Mouse (Mus musculus): Measurements from ENCODE around the gene Galnt7.

Gene Galnt7

DNA sequence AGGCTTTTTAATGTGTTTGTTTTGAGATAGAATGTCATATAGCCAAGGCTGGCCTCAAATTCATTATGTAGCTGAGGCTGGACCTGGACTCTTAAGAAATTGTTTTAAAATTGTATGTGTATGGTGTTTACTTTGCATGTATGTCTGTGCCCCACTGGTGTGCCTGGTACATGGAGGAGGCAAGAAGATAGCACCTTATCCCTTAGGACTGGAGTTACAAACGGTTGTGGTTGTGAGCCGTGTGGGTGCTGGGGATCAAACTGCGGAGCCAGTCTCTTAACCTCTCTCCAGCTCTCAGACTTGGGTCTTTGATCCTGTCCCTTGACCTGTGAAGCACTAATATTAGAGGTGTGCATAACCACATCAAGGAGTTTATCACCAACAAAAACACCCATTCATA is 106.0 kb downstream of the Galnt7 start:
- in situ Hi-C loops (cut with MboI, MseI), result no loop called here

DNA sequence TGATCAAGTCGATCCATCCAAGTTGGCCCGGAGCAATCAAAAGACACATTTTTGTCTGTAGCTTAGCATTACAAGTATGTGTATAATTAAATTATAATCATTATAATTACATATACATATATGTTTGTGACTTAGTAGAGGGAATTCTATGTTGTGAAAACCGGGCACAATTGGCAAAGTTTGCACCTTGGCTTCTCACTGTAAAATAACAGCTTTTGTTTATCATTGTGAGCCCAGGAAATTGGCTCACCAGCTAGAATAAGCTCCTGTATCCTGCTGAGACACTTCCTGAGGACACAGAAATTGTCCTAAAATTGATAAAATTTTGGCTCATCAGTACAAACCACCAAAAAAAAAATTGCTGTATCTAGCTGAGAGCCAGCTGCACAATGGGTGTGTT is 106.4 kb downstream of the Galnt7 start:
- in situ Hi-C loops (cut with MboI, MseI), result no loop called here

DNA sequence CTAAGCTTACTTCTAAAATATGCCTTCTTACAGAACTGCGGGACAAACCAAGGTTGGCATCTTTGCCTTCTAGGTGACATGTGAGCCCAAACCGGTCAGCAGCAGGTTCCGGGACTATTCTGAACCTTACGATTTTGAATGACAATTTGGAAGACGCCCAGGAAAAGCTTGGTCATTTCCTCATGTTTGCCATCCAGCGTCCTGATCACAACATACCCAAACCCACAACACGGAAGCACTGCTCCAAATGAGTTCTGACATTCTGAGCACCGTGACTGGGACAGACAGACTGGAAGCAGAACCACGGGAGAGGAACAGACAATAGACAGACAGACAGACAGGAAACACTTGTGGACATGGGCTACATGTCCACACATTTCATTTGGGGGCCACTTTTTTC is 111.4 kb downstream of the Galnt7 start:
- in situ Hi-C loops (cut with MboI, MseI), result loop anchor here in 1 of 2 experiments (5.0 kb wide), 1 partner anchor 551 kb away; no protein-coding TSS in a partner anchor

DNA sequence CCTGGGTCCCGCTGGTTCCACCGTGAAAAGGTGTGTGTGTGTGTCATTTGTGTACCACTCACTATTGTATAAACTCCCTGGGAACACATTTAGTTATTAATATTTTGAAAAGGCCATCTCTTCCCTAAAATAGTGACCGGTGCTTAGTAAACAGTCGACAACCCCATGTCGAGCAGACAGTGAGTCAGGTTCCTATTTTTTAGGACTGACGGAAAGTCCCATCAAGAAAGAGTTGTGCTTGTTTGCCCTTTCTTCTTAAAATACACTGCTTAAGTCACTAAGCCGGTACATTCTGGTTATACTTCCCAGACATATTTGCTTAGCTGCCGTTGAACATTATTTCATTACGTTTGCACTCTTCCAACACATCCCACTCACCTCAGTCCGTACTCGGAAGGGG is 111.9 kb downstream of the Galnt7 start:
- in situ Hi-C loops (cut with MboI, MseI), result loop anchor here in 1 of 2 experiments (5.0 kb wide), 1 partner anchor 551 kb away; no protein-coding TSS in a partner anchor

DNA sequence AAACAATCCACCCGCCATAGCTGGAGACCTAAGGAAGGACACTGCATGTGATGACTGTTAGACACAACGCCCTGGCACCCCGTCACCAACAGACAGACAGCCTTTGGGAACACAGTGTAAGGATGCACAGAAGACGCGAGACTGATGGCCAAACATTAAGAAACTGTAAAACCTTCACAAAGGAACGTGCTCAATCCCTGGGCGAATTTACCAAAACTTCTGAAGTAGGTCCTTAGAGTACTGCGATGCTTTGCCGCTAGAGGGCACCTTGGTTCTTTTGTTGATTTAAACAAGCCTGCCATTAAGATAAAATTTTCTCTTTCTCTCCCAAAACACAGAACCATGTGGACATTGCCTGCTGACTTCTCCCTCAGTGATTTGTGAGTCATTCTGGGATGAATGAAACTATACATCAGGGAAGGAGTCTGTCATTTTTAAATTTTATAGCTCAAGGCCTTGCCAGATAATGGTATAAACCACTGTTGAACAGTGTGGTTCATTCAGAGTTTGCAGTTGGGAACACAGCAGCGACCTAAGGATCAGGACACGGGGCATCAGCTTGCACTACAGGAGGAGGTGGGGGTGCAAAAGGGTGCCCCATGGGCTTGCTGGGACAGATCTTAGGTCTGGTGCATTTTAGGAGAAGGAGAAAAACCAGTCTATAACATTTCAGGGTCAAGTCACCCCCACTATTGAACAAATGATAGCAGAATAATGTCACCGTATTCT is 112.6 kb downstream of the Galnt7 start:
- in situ Hi-C loops (cut with MboI, MseI), result loop anchor here in 1 of 2 experiments (5.0 kb wide), 1 partner anchor 552 kb away; no protein-coding TSS in a partner anchor

DNA sequence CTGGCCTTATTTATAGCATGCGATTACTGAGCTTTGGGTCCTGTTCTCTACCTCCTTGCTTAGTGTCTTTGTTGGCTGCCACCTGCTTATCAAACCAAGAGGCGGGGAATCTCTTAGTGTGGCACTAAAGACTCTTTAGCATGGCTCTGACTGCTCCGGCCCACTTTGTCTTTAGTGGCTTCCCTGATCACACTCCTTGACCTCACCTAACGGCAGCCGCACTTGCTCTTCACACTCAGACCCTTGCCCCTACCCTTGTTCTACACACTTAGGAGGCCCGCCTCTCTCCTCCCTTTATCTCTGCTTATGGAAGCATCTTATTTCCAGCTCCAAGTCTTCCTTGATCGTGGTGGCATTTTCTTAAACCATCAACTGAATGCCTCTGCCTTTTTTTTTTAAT is 114.2 kb downstream of the Galnt7 start:
- in situ Hi-C loops (cut with MboI, MseI), result loop anchor here (5.0 kb wide), 2 partner anchors 259 to 269 kb away; no protein-coding TSS in a partner anchor

DNA sequence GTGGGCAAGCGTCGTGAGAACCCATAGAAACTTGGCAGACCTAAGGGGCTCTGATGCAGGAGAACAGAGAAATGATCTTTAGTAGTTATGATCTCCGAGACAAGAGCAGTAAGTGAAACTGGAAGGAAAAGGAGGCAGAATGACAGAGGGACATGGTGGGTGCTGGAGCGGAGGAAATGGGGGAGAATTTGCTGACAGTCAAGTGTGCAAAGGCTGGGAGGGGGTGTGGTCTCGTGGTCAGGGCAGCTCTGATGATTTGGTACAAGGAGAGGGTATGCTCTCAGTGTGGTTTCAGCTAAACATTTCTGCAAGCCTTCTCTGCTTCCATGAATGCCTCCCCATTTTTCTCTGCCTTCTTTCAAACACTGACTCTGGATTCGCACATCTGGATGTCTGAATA is 116.7 kb downstream of the Galnt7 start:
- in situ Hi-C loops (cut with MboI, MseI), result loop anchor here (5.0 kb wide), 2 partner anchors 261 to 271 kb away; no protein-coding TSS in a partner anchor

DNA sequence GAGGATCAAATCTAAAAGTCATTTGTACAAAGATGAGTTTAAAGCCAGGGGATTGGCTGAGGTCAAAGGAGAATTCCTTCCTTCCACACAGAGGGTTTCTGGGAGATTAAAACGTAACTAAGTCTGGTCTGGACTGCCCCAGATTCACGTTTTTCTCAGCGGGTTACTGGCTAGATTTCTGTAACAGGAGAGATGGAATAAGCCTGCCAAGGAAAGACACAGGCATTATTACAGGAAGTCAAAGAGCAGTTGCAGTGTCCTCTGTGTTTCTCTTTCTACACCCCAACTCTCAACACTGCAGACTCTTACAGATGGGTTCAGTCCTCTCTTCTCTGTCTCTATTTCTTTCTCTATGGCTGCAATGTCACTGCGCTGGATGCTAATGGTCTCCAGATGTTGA is 118.3 kb downstream of the Galnt7 start:
- in situ Hi-C loops (cut with MboI, MseI), result loop anchor here (5.0 kb wide), 2 partner anchors 102 to 107 kb away; no protein-coding TSS in a partner anchor

DNA sequence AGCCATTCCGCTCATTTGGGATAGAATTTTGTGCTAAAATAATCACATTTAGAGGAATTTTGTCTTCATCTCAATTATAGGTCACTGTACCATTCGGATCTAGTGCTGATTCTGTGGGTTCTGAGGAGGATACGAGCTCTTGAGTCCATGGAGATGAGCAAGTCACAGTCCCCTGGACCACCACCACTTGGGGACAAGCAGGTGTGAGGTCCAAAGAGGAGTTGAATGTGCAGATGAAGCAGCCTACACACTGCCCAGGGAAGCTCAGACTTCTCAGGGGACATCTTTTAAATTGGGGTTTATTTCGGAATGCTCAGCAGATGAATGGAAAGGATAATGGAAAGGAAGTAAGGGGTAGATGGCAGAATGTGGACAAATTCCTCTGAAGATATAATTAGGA is 119.7 kb downstream of the Galnt7 start:
- in situ Hi-C loops (cut with MboI, MseI), result loop anchor here (5.0 kb wide), 2 partner anchors 101 to 106 kb away; no protein-coding TSS in a partner anchor

DNA sequence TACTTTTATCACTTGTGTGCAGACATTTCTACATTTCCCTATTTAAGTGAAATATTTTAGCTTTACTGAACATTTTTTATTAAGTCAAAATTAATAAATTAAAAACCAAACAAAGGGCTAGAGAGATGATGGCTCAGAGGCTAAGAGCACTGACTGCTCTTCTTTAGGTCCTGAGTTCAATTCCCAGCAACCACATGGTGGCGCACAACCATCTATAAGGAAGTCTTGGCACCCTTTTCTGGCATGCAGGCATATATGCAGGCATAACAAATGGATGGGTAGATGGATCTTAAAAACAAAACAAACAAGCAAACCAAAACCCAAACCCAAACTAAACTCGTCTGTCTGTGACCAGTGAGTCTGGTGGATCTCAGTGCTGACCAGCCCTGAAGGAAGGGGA is 120.6 kb downstream of the Galnt7 start:
- in situ Hi-C loops (cut with MboI, MseI), result loop anchor here (5.0 kb wide), 2 partner anchors 100 to 105 kb away; no protein-coding TSS in a partner anchor

DNA sequence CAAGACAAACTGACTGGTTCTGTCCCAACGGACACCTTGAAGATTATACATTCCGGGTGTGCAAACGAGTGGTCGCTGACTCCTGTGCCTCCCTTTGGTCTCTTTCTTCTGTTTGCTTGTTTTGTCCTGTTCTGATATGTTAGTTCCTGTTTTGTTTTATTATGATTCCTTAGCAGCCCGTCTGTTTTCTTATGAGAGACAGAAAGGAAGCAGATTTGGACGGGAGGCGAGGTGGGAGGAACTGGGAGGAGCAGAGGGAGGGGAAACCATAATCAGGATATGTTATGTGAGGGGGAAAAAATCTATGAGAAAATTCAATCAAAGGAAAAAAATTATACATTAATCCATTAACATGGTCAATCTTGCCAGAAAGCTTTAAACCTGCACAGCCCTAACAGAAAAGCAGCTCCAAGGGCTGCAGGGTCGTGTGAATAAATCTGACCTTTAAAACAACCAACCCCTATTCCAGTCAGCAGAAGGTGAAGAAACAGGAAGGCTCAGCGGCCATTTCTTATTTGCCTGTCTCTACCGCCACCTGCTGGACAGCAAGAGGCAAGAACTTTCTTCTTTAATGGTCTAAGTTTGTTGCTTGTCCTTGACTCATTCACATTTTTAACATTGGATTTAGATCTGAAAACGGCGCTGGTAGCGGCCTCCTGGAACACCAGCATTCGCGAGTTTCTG is 122.0 kb downstream of the Galnt7 start:
- in situ Hi-C loops (cut with MboI, MseI), result loop anchor here (5.0 kb wide), 2 partner anchors 99 to 104 kb away; no protein-coding TSS in a partner anchor

DNA sequence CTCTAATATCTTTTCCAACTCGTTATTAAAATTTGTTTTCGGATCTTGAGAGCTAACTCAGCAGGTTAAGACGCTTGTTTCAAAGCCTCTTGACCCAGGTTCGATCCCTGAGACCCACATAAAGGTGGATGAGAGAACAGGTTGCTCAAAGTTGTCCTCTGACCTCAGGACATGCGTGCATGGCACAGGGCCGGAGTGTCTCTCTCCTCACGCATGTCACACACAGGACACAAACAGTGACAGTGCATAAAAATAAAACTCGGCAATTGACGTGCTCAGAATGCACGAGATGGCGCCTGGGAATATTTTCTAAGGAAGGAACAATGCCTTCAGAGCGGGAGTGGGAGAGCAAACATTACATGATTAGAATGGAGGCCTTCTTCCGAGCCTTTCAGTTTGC is 122.6 kb downstream of the Galnt7 start:
- in situ Hi-C loops (cut with MboI, MseI), result loop anchor here (5.0 kb wide), 2 partner anchors 98 to 103 kb away; no protein-coding TSS in a partner anchor

DNA sequence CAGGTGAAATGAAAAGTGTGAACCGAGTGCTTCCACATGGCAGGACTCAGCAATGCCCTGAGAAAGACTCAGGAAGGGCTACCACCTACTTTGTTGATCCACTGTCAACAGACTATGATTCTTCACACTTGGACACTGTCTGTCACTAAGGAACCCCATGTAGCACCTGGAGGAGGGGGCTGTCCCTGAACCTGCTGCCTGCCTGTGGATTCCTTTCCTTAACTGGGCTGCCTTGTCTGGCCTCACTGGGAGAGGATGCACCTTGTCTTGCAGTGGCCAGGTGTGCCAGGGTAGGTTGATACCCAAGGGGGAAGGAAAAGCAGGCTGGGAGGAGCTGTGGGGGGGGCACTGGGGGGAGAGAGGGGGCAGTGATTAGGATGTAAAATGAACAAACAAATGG is 124.8 kb downstream of the Galnt7 start:
- in situ Hi-C loops (cut with MboI, MseI), result no loop called here

DNA sequence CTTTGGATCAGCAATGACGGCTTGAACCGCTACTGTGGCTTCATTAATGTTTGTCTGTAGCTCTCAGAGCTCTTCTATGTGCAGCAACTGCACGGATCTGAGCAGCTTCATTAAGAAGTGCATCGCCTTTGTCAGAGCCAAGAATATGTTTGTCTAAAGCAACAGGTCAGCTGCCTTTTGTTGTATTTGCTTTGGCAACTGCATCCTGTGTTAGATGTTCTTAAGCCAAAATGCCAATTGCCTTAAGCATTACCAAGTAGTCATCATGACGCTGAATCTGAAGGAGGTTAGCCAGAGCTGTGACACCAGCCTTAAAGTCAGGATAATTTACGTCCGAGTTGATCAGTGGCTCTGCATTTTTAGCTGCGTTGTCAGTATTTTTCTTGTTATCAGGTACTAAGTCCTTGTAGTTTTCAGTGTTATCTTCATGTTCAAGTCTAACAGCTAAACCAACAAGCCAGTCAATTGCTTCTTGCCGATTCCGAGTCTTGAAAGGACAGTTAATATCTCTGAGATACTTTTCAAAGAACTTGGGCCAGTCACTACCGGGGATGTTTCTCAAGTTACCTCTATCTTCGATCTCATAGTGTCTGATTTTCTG is 132.5 kb downstream of the Galnt7 start:
- in situ Hi-C loops (cut with MboI, MseI), result loop anchor here in 1 of 2 experiments (25.0 kb wide), 1 partner anchor 958 kb away; the partner anchor contains the start of genes Cep44 and Fbxo8

DNA sequence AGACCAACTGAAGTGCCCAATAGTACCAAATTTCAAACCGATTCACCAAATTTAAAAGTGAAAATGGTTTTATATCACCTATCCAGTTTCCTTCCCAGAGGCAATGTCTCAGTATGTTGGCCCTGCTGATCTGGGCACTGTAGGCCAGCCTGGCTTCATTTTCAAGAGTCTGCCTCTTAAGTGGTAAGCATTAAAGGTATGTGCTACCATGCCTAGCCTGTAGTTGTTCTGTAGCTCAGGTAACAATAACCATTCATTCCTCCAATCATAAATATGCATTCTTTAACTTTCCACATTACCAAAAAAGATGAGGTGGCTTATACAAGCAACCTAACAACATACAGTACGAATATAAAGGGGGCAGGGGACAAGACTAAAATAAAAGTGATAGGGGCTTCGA is 135.1 kb downstream of the Galnt7 start:
- in situ Hi-C loops (cut with MboI, MseI), result loop anchor here in 1 of 2 experiments (25.0 kb wide), 1 partner anchor 955 kb away; the partner anchor contains the start of genes Cep44 and Fbxo8

DNA sequence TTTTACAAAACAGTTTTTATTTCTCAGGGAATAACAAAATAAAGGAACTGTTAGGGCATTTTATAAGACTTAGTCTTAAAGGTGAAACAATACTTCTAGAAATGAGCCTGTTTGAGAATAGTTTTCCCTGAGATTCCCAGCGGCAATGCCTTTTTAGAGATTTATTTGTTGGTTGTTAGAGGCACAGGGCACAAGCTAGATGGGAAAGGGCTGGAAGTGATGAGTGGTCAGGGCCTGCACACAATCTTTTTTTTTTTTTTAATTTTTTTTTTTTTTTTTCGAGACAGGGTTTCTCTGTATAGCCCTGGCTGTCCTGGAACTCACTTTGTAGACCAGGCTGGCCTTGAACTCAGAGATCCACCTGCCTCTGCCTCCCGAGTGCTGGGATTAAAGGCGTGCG is 136.1 kb downstream of the Galnt7 start:
- in situ Hi-C loops (cut with MboI, MseI), result loop anchor here in 1 of 2 experiments (25.0 kb wide), 1 partner anchor 954 kb away; the partner anchor contains the start of genes Cep44 and Fbxo8

DNA sequence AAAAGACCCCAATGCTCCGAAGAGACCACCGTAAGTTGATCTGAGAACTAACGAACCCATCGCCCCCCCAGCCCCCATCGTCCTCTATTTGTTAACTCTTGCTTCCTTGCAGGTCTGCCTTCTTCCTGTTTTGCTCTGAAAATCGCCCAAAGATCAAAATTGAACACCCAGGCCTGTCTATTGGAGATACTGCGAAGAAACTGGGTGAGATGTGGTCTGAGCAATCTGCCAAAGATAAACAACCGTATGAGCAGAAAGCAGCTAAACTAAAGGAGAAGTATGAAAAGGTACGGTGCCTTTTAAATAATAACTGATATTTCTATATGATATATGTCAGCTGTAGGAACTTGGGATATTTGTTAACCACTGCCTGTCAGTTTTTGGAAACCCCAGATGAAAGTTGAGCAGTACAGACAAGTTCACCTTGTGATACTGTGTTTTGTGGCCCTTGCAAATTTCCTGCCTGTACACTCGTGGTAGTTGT is 139.6 kb downstream of the Galnt7 start:
- in situ Hi-C loops (cut with MboI, MseI), result loop anchor here in 1 of 2 experiments (25.0 kb wide), 1 partner anchor 951 kb away; the partner anchor contains the start of genes Cep44 and Fbxo8

DNA sequence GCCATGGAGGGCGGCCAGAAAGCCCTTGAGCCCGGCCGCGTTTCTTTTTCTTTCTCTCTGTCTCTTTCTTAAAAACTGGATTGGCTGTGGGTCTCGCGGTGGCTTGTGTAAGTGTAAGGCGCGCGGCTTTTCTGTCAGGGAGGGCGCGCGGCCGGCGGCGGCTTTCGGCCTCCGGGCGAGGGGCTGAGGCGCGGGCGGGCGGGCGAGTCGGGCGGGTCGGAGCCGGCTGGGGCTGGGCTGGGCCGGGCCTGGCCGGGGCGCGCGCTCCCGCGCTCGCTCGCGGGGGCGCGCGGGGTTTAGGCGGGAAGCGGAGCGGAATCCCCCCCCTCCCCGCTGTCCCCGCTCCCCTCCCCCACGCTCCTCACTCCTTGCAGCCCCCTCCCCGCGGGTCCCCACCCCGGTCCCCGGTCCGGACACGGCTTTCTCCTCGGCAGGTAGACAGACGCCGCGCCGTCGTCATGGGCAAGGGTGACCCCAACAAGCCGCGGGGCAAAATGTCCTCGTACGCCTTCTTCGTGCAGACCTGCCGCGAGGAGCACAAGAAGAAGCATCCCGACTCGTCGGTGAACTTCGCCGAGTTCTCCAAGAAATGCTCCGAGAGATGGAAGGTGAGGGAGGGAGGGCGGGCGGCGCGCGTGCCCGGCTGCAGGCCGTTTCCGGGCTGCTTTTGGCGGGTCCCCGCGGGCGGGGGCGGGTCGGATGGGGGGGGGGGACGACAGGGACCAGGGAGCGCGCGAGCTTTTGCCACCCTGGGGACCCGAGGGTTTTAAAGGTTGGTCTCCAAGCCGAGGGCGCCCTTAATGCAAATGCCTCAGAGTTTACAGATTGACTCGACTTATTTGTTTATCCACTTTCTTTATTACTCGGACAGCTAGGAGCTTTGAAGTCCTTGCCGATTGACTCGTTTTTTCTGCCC is 140.4 kb downstream of the Galnt7 start:
- in situ Hi-C loops (cut with MboI, MseI), result loop anchor here in 1 of 2 experiments (25.0 kb wide), 1 partner anchor 950 kb away; the partner anchor contains the start of genes Cep44 and Fbxo8

DNA sequence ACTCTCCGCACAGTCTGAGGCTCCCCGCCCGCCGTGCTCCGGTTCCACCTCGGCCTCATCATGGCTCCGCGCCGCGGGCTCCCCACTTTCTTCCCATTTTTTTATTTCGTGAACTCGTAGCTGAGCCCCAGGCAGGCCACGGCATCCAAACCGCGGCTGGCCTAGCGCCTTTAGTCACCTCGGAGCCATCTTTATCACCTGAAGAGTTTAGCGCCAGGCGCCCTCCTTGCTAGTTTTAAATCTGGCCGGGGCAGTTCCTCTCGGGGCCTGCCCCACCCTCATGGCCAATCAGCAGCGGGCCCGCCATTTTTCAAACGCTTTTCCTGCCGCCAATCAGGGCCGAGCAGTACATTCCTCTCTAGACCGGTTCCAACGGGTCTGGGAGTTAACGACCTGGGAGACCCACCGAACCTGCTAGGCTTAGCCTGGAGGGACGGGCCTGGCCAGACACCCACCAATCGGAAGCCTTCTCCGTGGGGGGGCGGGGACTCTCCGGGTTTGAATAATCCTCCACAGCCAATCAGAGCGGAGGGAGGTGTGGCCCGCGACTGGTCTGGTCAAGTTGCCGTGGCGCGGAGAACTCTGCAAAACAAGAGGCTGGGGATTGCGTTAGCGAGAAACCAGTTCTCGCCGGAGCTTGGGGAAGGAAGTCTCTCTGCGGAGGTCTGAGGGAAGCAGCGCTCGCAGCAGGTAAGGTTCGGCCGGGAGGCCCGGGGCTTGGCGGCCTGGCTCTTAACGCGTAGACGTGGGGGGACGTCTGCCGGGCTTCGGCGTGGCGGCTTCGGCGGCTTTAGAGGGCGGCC is 141.3 kb downstream of the Galnt7 start, which contains the start of gene Hmgb2:
TSS of gene Hmgb2 (plus strand) at position 592 of the 803 bp plus-strand sequence.
- in situ Hi-C loops (cut with MboI, MseI), result loop anchor here in 1 of 2 experiments (25.0 kb wide), 1 partner anchor 949 kb away; the partner anchor contains the start of genes Cep44 and Fbxo8
